Mouse (Mus musculus): ENCODE measurements around the gene Gm20388. TPM values are rescaled to one million over a fixed set of nuclear protein-coding genes. Genes with fewer than 3 reads are reported as not detected.

The Gm20388 gene
- total RNA-seq, 2 experiments from 2014 or later = 1.3 to 8.5 TPM

- DNase-seq (ENCODE audit: low spot score in 2 of 2) = no peak
These were observed 2849.5 kb downstream of the Gm20388 start for GRCm38 (mm10) chr8:122760116-122760515.

- no peak for DNase-seq (ENCODE audit: low spot score in 2 of 2)
These were observed 2850.5 kb downstream of the Gm20388 start for GRCm38 (mm10) chr8:122761109-122761508.

GRCm38 (mm10) chr8:122762731-122763266 lies 2852.2 kb downstream of the Gm20388 start:
- DNase-seq (ENCODE audit: low spot score in 2 of 2) = no peak

GRCm38 (mm10) chr8:122763267-122763738 lies 2852.7 kb downstream of the Gm20388 start:
- DNase-seq (ENCODE audit: low spot score in 2 of 2) = peak in 1 of 2 experiments; percentile 31

- DNase-seq (ENCODE audit: low spot score in 2 of 2) = no peak
These were observed 2854.3 kb downstream of the Gm20388 start for GRCm38 (mm10) chr8:122764790-122765474.

GRCm38 (mm10) chr8:122766189-122766588 lies 2855.5 kb downstream of the Gm20388 start:
- DNase-seq (ENCODE audit: low spot score in 2 of 2) = no peak

- DNase-seq (ENCODE audit: low spot score in 2 of 2) = peak in 1 of 2 experiments; percentile 34
These were observed 2856.1 kb downstream of the Gm20388 start for GRCm38 (mm10) chr8:122766647-122767200.

- no peak for DNase-seq (ENCODE audit: low spot score in 2 of 2)
These were observed 2856.6 kb downstream of the Gm20388 start for GRCm38 (mm10) chr8:122767229-122767628.

- DNase-seq (ENCODE audit: low spot score in 2 of 2) = no peak
These were observed 2858.8 kb downstream of the Gm20388 start for GRCm38 (mm10) chr8:122769251-122770058.

- no peak for DNase-seq (ENCODE audit: low spot score in 2 of 2)
These were observed 2861.9 kb downstream of the Gm20388 start for GRCm38 (mm10) chr8:122772431-122773060.

- peak; percentile 62 to 63 for DNase-seq (ENCODE audit: low spot score in 2 of 2)
These were observed 2864.9 kb downstream of the Gm20388 start, which contains the start of gene Acsf3 for GRCm38 (mm10) chr8:122775285-122776155. Acsf3 (plus strand) TSS chr8:122775486.

- no peak for DNase-seq (ENCODE audit: low spot score in 2 of 2)
These were observed 2867.1 kb downstream of the Gm20388 start for GRCm38 (mm10) chr8:122777701-122778100.

GRCm38 (mm10) chr8:122778703-122779239 lies 2868.1 kb downstream of the Gm20388 start:
- DNase-seq (ENCODE audit: low spot score in 2 of 2) = no peak

GRCm38 (mm10) chr8:122779255-122779654 lies 2868.6 kb downstream of the Gm20388 start:
- no peak for DNase-seq (ENCODE audit: low spot score in 2 of 2)

GRCm38 (mm10) chr8:122784756-122785155 lies 2874.1 kb downstream of the Gm20388 start:
- no peak for DNase-seq (ENCODE audit: low spot score in 2 of 2)

GRCm38 (mm10) chr8:122789796-122790195 lies 2879.2 kb downstream of the Gm20388 start:
- no peak for DNase-seq (ENCODE audit: low spot score in 2 of 2)

- no peak for DNase-seq (ENCODE audit: low spot score in 2 of 2)
These were observed 2882.9 kb downstream of the Gm20388 start for GRCm38 (mm10) chr8:122793375-122794174.

GRCm38 (mm10) chr8:122794175-122794454 lies 2883.5 kb downstream of the Gm20388 start:
- no peak for DNase-seq (ENCODE audit: low spot score in 2 of 2)

All from adrenal gland, adult 18-20 months (tissue).